Mouse (Mus musculus) E14TG2a.4 (cell line): ENCODE results near the gene Myo9b.
"Not testable (repeated sequence)": the region's sequence is repeated elsewhere in the genome, so short reads cannot be mapped to it uniquely, and the experiment has no call there.

Experiments
- CTCF ChIP-seq: conservative IDR thresholded peaks from 2 replicates; pipeline ENCODE4 v1.5.1; 2014; ENCODE audit warnings: low read length
- NANOG ChIP-seq: IDR thresholded peaks from 2 replicates; pipeline ENCODE4 v1.6.1; 2014; ENCODE audit warnings: borderline replicate concordance, low read length, mixed read lengths
- POU5F1 ChIP-seq: IDR thresholded peaks from 2 replicates; pipeline ENCODE4 v1.6.1; 2014; ENCODE audit warnings: low read length, borderline replicate concordance

DNA sequence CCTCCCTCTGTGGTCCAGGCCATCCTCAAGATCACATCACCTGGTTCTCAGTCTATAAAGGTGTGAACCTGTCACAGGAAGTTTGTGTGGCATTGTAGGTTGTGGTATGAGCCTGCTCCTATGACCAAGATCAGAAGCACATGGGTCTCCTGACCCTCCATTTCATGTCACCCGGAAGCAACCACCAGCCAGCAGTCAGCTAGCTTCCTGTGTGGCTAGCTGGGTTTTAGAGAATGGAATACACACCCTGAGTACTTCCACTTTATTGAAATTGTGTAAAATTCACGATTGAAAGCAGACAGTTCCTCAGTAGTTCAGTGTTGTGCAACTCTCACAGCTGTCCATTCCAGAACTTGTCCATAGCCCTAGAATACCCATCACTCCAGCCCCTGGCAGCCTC is 13.7 kb downstream of the Myo9b start:
- TF ChIP-seq CTCF, NANOG, POU5F1: not testable (repeated sequence)
